Mouse (Mus musculus) embryonic facial prominence, embryonic 10.5 days (tissue): ENCODE measurements at regions not wholly inside any gene's neighbourhood (a gene's known extent, or its start where the extent isn't known, plus 50 kb on each side); places are given as distances from the start of the nearest gene placed in this dataset.

Experiments
- DNase-seq: peaks from one replicate; pipeline ENCODE4 v3.0.0-alpha.2; 2017; ENCODE audit warnings: low spot score
- H3K27ac ChIP-seq: fragments of 300-500 bp; sonication (generic); replicated peaks from 2 replicates; pipeline ENCODE4 v1.5.1; 2016; ENCODE audit warnings: mild to moderate bottlenecking
- H3K27me3 ChIP-seq: fragments of 300-500 bp; sonication (generic); replicated peaks from 2 replicates; pipeline ENCODE4 v1.6.1; 2016; ENCODE audit warnings: low read depth, mild to moderate bottlenecking; ENCODE audit not compliant: poor library complexity, severe bottlenecking
- H3K36me3 ChIP-seq: fragments of 300-500 bp; sonication (generic); replicated peaks from 2 replicates; pipeline ENCODE4 v1.6.1; 2016; ENCODE audit warnings: mild to moderate bottlenecking, moderate library complexity
- H3K4me1 ChIP-seq: fragments of 300-500 bp; sonication (generic); 2 replicates; pipeline ENCODE4 v1.6.1; 2016
- H3K4me3 ChIP-seq: fragments of 300-500 bp; sonication (generic); 2 replicates; pipeline ENCODE4 v1.5.1; 2016; ENCODE audit warnings: mild to moderate bottlenecking, moderate library complexity
- H3K9me3 ChIP-seq: fragments of 300-500 bp; sonication (generic); 2 replicates; pipeline ENCODE4 v1.6.1; 2016; ENCODE audit warnings: mild to moderate bottlenecking
- WGBS: fragments of 180-500 bp; shearing (Covaris S2); methylation state at CpG from one replicate; pipeline ENCODE4 v1.1.7; 2016; 5-methylcytosine and 5-hydroxymethylcytosine counted together

GRCm38 (mm10) chr12:86628050-86628782 lies 50.3 kb upstream of the Vash1 start:
- 80% methylated on average over 10 of the region's 10 CpGs for WGBS
- H3K4me1 ChIP-seq: no peaks in the 10 kb centered on the region
- H3K9me3 ChIP-seq: no peaks in the 10 kb centered on the region
- H3K27me3 ChIP-seq: no peaks in the 10 kb centered on the region
- DNase-seq: no peak
- no peak overlapping the region for H3K27ac ChIP-seq
- no peaks in the 10 kb centered on the region for H3K36me3 ChIP-seq
- H3K4me3 ChIP-seq: no peak overlapping the region
